Mouse (Mus musculus): Measurements from ENCODE around the gene Ano6.

Ano6 gene

GRCm38 (mm10) chr15:95797144-95797983, 6.7 kb downstream of the Ano6 start:
- peak; percentile 31 for DNase-seq (ENCODE audit: low spot score)

- no peak for DNase-seq (ENCODE audit: low spot score)
Observed at GRCm38 (mm10) chr15:95798266-95798665, 7.6 kb downstream of the Ano6 start.

- DNase-seq (ENCODE audit: low spot score): no peak
Observed at GRCm38 (mm10) chr15:95799632-95800031, 9.0 kb downstream of the Ano6 start.

- no peak for DNase-seq (ENCODE audit: low spot score)
Observed at GRCm38 (mm10) chr15:95800051-95800450, 9.4 kb downstream of the Ano6 start.

- DNase-seq (ENCODE audit: low spot score): no peak
Observed at GRCm38 (mm10) chr15:95801261-95801979, 10.8 kb downstream of the Ano6 start.

- DNase-seq (ENCODE audit: low spot score): no peak
Observed at GRCm38 (mm10) chr15:95802140-95802539, 11.5 kb downstream of the Ano6 start.

- no peak for DNase-seq (ENCODE audit: low spot score)
Observed at GRCm38 (mm10) chr15:95802762-95803161, 12.1 kb downstream of the Ano6 start.

- no peak for DNase-seq (ENCODE audit: low spot score)
Observed at GRCm38 (mm10) chr15:95803484-95803883, 12.8 kb downstream of the Ano6 start.

GRCm38 (mm10) chr15:95804255-95804654, 13.6 kb downstream of the Ano6 start:
- peak; percentile 31 for DNase-seq (ENCODE audit: low spot score)

- peak; percentile 32 for DNase-seq (ENCODE audit: low spot score)
Observed at GRCm38 (mm10) chr15:95805022-95805471, 14.4 kb downstream of the Ano6 start.

GRCm38 (mm10) chr15:95807908-95808307, 17.3 kb downstream of the Ano6 start:
- no peak for DNase-seq (ENCODE audit: low spot score)

- no peak for DNase-seq (ENCODE audit: low spot score)
Observed at GRCm38 (mm10) chr15:95810357-95810761, 19.7 kb downstream of the Ano6 start.

- no peak for DNase-seq (ENCODE audit: low spot score)
Observed at GRCm38 (mm10) chr15:95812821-95813571, 22.4 kb downstream of the Ano6 start.

- DNase-seq (ENCODE audit: low spot score): peak; percentile 27
Observed at GRCm38 (mm10) chr15:95817501-95817900, 26.9 kb downstream of the Ano6 start.

GRCm38 (mm10) chr15:95819249-95820035, 28.8 kb downstream of the Ano6 start:
- no peak for DNase-seq (ENCODE audit: low spot score)

GRCm38 (mm10) chr15:95820142-95820541, 29.5 kb downstream of the Ano6 start:
- DNase-seq (ENCODE audit: low spot score): no peak

- DNase-seq (ENCODE audit: low spot score): no peak
Observed at GRCm38 (mm10) chr15:95820678-95821077, 30.0 kb downstream of the Ano6 start.

- no peak for DNase-seq (ENCODE audit: low spot score)
Observed at GRCm38 (mm10) chr15:95822099-95822498, 31.5 kb downstream of the Ano6 start.

- no peak for DNase-seq (ENCODE audit: low spot score)
Observed at GRCm38 (mm10) chr15:95823383-95824306, 33.0 kb downstream of the Ano6 start.

- DNase-seq (ENCODE audit: low spot score): no peak
Observed at GRCm38 (mm10) chr15:95826516-95826915, 35.9 kb downstream of the Ano6 start.

Measured in embryo, embryonic 10 days (tissue).